Mouse (Mus musculus) retina, postnatal 7 days (tissue): Measurements from ENCODE around the gene Cacnb2.

Experiments
- DNase-seq: peaks from one replicate; pipeline ENCODE4 v3.0.0-alpha.2; 2012; ENCODE audit warnings: low read depth, low spot score

The Cacnb2 gene

GRCm38 (mm10) chr2:14861613-14862012 is 258.7 kb downstream of the Cacnb2 start:
- no peak for DNase-seq

GRCm38 (mm10) chr2:14862981-14863380 is 260.1 kb downstream of the Cacnb2 start:
- DNase-seq: no peak

GRCm38 (mm10) chr2:14873116-14873515 is 270.2 kb downstream of the Cacnb2 start:
- no peak for DNase-seq

- no peak for DNase-seq
These were observed 270.9 kb downstream of the Cacnb2 start for GRCm38 (mm10) chr2:14873701-14874181.

GRCm38 (mm10) chr2:14874281-14875037 is 271.6 kb downstream of the Cacnb2 start:
- DNase-seq: no peak

GRCm38 (mm10) chr2:14875121-14875520 is 272.2 kb downstream of the Cacnb2 start:
- no peak for DNase-seq

GRCm38 (mm10) chr2:14875616-14876015 is 272.7 kb downstream of the Cacnb2 start:
- no peak for DNase-seq

GRCm38 (mm10) chr2:14878953-14879352 is 276.1 kb downstream of the Cacnb2 start:
- no peak for DNase-seq

GRCm38 (mm10) chr2:14883460-14883859 is 280.6 kb downstream of the Cacnb2 start:
- no peak for DNase-seq

GRCm38 (mm10) chr2:14888406-14889195 is 285.7 kb downstream of the Cacnb2 start:
- DNase-seq: no peak

GRCm38 (mm10) chr2:14903837-14904236 is 300.9 kb downstream of the Cacnb2 start:
- DNase-seq: no peak

- DNase-seq: no peak
These were observed 302.0 kb downstream of the Cacnb2 start for GRCm38 (mm10) chr2:14904865-14905264.

GRCm38 (mm10) chr2:14907124-14907925 is 304.4 kb downstream of the Cacnb2 start:
- no peak for DNase-seq

GRCm38 (mm10) chr2:14917585-14918247 is 314.8 kb downstream of the Cacnb2 start:
- DNase-seq: no peak

- DNase-seq: no peak
These were observed 327.0 kb downstream of the Cacnb2 start for GRCm38 (mm10) chr2:14929866-14930265.

- no peak for DNase-seq
These were observed 329.1 kb downstream of the Cacnb2 start for GRCm38 (mm10) chr2:14931968-14932367.

- no peak for DNase-seq
These were observed 333.6 kb downstream of the Cacnb2 start for GRCm38 (mm10) chr2:14936492-14936891.

GRCm38 (mm10) chr2:14942261-14942660 is 339.4 kb downstream of the Cacnb2 start:
- no peak for DNase-seq

GRCm38 (mm10) chr2:14943691-14944357 is 340.9 kb downstream of the Cacnb2 start:
- no peak for DNase-seq

- no peak for DNase-seq
These were observed 350.2 kb downstream of the Cacnb2 start for GRCm38 (mm10) chr2:14953090-14953489.
